Mouse (Mus musculus): Measurements from ENCODE around the gene Gm20814. TPM values are rescaled to one million over a fixed set of nuclear protein-coding genes. Genes with fewer than 3 reads are reported as not detected.
"Not testable (repeated sequence)": the region's sequence is repeated elsewhere in the genome, so short reads cannot be mapped to it uniquely, and the experiment has no call there.

Gm20814 gene
- not detected in 2 replicates for polyA plus RNA-seq (2015; fragmentation: Nextera tagmentation; extraction: Ambion mirVana)

DNA sequence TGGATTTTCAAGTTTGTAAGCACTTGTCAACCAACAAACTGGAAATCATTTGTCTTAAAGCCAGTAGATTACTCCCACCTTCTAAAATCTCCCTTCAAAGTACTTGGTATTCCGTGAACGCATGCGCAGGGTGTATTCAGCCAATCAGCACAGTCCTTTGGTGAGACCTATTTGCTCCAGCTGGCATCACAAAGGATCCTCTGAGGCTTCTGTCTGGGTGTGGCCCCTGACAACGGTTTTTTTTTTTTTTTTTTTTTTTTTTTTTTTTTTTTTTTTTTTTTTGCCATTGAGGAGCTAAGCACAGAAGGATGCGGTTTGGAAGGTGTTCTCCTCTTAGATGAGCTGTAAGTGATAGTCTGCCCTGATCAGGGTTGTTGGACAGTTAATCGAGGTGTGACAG is at the start of gene Gm20814:
TSS of gene Gm20814 (plus strand) at position 301 of the 400 bp plus-strand sequence.
- not testable (repeated sequence) for H3K9ac ChIP-seq; H3K36me3 ChIP-seq; H3K27me3 ChIP-seq (replicated peaks); H3K4me3 ChIP-seq (replicated peaks); H3K4me1 ChIP-seq (replicated peaks); ATAC-seq; H3K9me3 ChIP-seq; H3K4me2 ChIP-seq (replicated peaks); H3K27ac ChIP-seq
- whole genome bisulfite sequencing = no CpG with 5 or more reads among the region's 6 CpGs
